Mouse (Mus musculus) lung, embryonic 14.5 days (tissue): ENCODE results near the gene Ece1. TPM values are rescaled to one million over a fixed set of nuclear protein-coding genes. Genes with fewer than 3 reads are reported as not detected.

Experiments used
- ATAC-seq: fragments of 200-750 bp; cut with Nextera tagmentation; 2 replicates; pipeline ENCODE4 v1.8.0; 2017; ENCODE audit warnings: mild to moderate bottlenecking, moderate TSS enrichment, moderate library complexity; ENCODE audit not compliant: insufficient read depth
- DNase-seq: peaks from one replicate; pipeline ENCODE4 v3.0.0-alpha.2; 2015
- H3K27ac ChIP-seq: fragments of 300-500 bp; sonication (generic); 2 replicates; pipeline ENCODE4 v1.5.1; 2014; ENCODE audit warnings: low read depth, mild to moderate bottlenecking, moderate library complexity
- H3K27me3 ChIP-seq: fragments of 300-500 bp; sonication (generic); 2 replicates; pipeline ENCODE4 v1.6.1; 2014; ENCODE audit warnings: low read length, control low read depth; ENCODE audit not compliant: insufficient read depth
- H3K36me3 ChIP-seq: fragments of 300-500 bp; sonication (generic); 2 replicates; pipeline ENCODE4 v1.6.1; 2014; ENCODE audit warnings: control low read depth; ENCODE audit not compliant: insufficient read depth
- H3K4me1 ChIP-seq: fragments of 300-500 bp; sonication (generic); 2 replicates; pipeline ENCODE4 v1.6.1; 2014; ENCODE audit warnings: antibody characterized with exemption, control low read depth; ENCODE audit not compliant: insufficient read depth
- H3K4me2 ChIP-seq: fragments of 300-500 bp; sonication (generic); 2 replicates; pipeline ENCODE4 v1.6.1; 2014; ENCODE audit warnings: mild to moderate bottlenecking
- H3K4me3 ChIP-seq: fragments of 300-500 bp; sonication (generic); 2 replicates; pipeline ENCODE4 v1.5.1; 2014; ENCODE audit warnings: low read depth, low read length
- H3K9ac ChIP-seq: fragments of 300-500 bp; sonication (generic); 2 replicates; pipeline ENCODE4 v1.6.1; 2014
- H3K9me3 ChIP-seq: fragments of 300-500 bp; sonication (generic); 2 replicates; pipeline ENCODE4 v1.6.1; 2016; ENCODE audit warnings: low read depth, low read length, control low read depth
- CTCF ChIP-seq: IDR thresholded peaks from 2 replicates; pipeline ENCODE4 v1.5.1; 2016; ENCODE audit warnings: antibody characterized with exemption, low read depth
- WGBS: fragments of 180-500 bp; shearing (Covaris S2); extraction: QIAGEN DNeasy Blood & Tissue Kit; methylation state at CpG from one replicate; pipeline ENCODE4 v1.1.7; 2014; 5-methylcytosine and 5-hydroxymethylcytosine counted together
- polyA plus RNA-seq: library from polyadenylated mRNA; unstranded; fragments of >200 nt; fragmentation: Nextera tagmentation; extraction: Ambion mirVana; gene quantifications from 2 replicates; pipeline ENCODE4 v1.2.1, GENCODE M21; 2014

Gene Ece1
- polyA plus RNA-seq, 1 experiment from 2014 or later: 59.3 TPM

DNA sequence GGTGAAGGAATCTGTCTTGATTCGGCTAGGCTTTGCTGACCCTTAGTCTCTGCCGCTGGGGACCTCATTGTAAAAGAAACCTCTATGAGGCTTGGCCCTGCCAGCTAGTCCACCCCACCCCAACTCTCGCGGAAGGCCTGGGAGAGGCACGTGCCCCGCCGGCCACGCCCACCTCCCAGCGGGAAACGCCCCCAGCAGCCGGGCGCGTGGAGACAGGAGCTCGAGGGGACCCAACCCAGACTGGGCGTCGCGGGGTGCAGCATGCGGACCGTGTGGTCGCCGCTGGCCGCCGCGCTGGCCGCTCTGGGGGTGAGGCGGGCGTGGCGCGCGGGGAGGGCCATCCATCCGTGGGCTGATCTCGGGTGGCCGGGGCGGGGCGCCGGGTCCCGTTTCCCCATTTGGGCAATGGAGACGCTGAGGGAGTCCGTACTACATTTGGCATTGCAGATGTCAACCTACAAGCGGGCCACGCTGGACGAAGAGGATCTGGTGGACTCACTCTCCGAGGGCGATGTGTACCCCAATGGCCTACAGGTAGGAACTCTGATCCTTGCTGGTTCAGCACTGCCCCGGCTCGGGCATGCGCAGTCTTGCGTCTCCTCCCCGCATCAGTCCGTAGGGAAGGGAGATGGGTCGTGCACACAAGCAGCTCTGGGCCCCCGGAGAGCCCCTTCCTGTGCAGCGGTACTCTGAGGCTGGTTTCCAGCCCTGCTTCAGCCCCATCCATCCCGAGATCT, 51.5 kb downstream of the Ece1 start:
- Histone ChIP-seq H3K36me3 (no peaks in the 10 kb centered on the region), H3K4me2 (peak overlapping the region; percentile 95), H3K4me1 (peaks cover 15% of the 10 kb centered on the region), H3K27me3 (peaks cover 10% of the 10 kb centered on the region), H3K9me3 (no peaks in the 10 kb centered on the region), H3K4me3 (peak overlapping the region; percentile 46), H3K27ac (no peak overlapping the region), H3K9ac (peak overlapping the region; percentile 44)
- peak; percentile 82 for DNase-seq
- peak; percentile 68 for ATAC-seq
- TF ChIP-seq CTCF: no peak
- WGBS: 2% methylated on average over 51 of the region's 54 CpGs

GRCm38 (mm10) chr4:137917591-137917990, 55.6 kb downstream of the Ece1 start:
- no peak for TF ChIP-seq CTCF
- H3K4me2 ChIP-seq: peak overlapping the region; percentile 18; the same call in 1 of the 2 replicates

GRCm38 (mm10) chr4:137918559-137918958, 56.5 kb downstream of the Ece1 start:
- Histone ChIP-seq H3K9me3 (no peaks in the 10 kb centered on the region), H3K9ac (no peak overlapping the region), H3K36me3 (0 out of 2 replicates have a peak, but pooled peaks cover 3% of the 10 kb centered on the region), H3K27me3 (peaks cover 12% of the 10 kb centered on the region), H3K27ac (peak overlapping the region; percentile 91; the same call in 1 of the 2 replicates), H3K4me2 (no peak overlapping the region), H3K4me3 (no peak overlapping the region), H3K4me1 (peaks cover 24% of the 10 kb centered on the region)
- TF ChIP-seq CTCF: no peak
- DNase-seq: no peak
- ATAC-seq: no peak
- WGBS: 67% methylated on average over 9 of the region's 9 CpGs

More at GRCm38 (mm10) chr4:137917591-137917990, 55.6 kb downstream of the Ece1 start:
- Histone ChIP-seq H3K4me3 (no peak overlapping the region), H3K9me3 (no peaks in the 10 kb centered on the region), H3K27ac (peak overlapping the region; percentile 91), H3K4me1 (peaks cover 32% of the 10 kb centered on the region), H3K36me3 (no peaks in the 10 kb centered on the region), H3K9ac (no peak overlapping the region), H3K27me3 (peaks cover 12% of the 10 kb centered on the region)
- 50% methylated on average over 6 of the region's 6 CpGs for WGBS
- DNase-seq: peak; percentile 58
- peak; percentile 19; the same call in 1 of the 2 replicates for ATAC-seq

DNA sequence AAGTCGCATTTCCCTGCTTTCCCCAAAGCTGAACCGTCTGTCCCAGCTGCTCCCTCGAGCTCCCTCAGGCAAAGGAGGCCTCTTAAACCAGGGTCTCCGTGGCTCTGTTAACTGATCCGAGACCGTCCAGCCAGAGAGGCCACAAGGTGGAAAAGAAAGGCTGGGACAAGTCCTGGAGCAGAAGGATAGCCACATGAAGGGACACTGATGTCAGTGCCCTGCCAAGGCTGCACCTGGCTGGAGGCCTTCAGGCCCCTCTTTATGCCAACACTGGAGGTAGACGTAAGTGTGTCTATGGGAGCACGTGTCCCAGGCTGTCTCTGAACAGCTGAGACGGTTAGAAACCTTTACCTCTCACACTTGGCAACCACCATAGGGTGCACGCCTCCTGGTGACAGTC, 57.1 kb downstream of the Ece1 start:
- H3K9ac ChIP-seq: no peak overlapping the region
- peaks cover 21% of the 10 kb centered on the region for H3K4me1 ChIP-seq
- TF ChIP-seq CTCF: no peak
- no peaks in the 10 kb centered on the region for H3K9me3 ChIP-seq
- no peak overlapping the region for H3K4me3 ChIP-seq
- 0 out of 2 replicates have a peak, but pooled peaks cover 3% of the 10 kb centered on the region for H3K36me3 ChIP-seq
- WGBS: 65% methylated on average over 10 of the region's 10 CpGs
- H3K27ac ChIP-seq: peak overlapping the region; percentile 91; the same call in 1 of the 2 replicates
- H3K27me3 ChIP-seq: peaks cover 8% of the 10 kb centered on the region
- ATAC-seq: no peak
- no peak overlapping the region for H3K4me2 ChIP-seq
- DNase-seq: no peak

GRCm38 (mm10) chr4:137920005-137920404, 58.0 kb downstream of the Ece1 start:
- Histone ChIP-seq H3K27ac (peak overlapping the region; percentile 91), H3K9ac (peak overlapping the region; percentile 14; the same call in 1 of the 2 replicates), H3K27me3 (peaks cover 8% of the 10 kb centered on the region), H3K9me3 (no peaks in the 10 kb centered on the region), H3K4me2 (peak overlapping the region; percentile 56), H3K4me3 (no peak overlapping the region), H3K36me3 (0 out of 2 replicates have a peak, but pooled peaks cover 8% of the 10 kb centered on the region), H3K4me1 (peaks cover 21% of the 10 kb centered on the region)
- no peak for TF ChIP-seq CTCF
- WGBS: 30% methylated on average over 7 of the region's 7 CpGs
- ATAC-seq (peak; percentile 45), DNase-seq (peak; percentile 49)

DNA sequence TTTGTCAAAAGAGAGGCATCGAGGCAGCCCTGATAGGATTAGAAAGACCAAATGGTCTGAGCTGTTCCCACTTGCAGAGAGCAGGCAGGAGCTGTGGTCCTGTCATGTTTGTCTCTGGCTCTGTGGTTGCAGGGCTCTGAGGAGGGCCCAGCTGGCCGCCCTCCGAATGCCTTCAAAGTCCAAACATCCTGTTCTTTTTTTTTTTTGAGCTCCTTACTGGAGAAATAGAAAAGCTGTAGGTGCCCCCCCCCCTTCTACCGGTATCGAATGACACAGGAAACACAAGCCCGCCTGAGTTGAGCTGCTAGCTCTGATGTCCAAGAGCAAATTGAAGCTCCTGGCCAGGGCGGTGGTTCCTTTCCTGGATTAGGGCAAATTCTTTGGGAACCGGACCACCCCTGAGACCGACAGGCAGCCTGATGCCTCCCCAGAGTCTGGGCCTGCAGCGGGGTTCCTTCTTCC, 58.5 kb downstream of the Ece1 start:
- peak; percentile 71 for DNase-seq
- ATAC-seq: peak; percentile 45; the same call in 1 of the 2 replicates
- H3K36me3 ChIP-seq: 0 out of 2 replicates have a peak, but pooled peaks cover 8% of the 10 kb centered on the region

GRCm38 (mm10) chr4:137921510-137921909, 59.5 kb downstream of the Ece1 start:
- no peak overlapping the region for H3K9ac ChIP-seq
- no peak overlapping the region; the same call in 1 of the 2 replicates for H3K4me3 ChIP-seq
- H3K36me3 ChIP-seq: 0 out of 2 replicates have a peak, but pooled peaks cover 10% of the 10 kb centered on the region
- ATAC-seq: no peak
- H3K27me3 ChIP-seq: peaks cover 13% of the 10 kb centered on the region
- peak overlapping the region; percentile 56 for H3K4me2 ChIP-seq
- TF ChIP-seq CTCF: no peak
- peaks cover 21% of the 10 kb centered on the region for H3K4me1 ChIP-seq
- H3K27ac ChIP-seq: peak overlapping the region; percentile 91; the same call in 1 of the 2 replicates
- WGBS: 83% methylated on average over 11 of the region's 11 CpGs
- H3K9me3 ChIP-seq: no peaks in the 10 kb centered on the region
- no peak for DNase-seq

More for the DNA sequence above, 58.5 kb downstream of the Ece1 start:
- Histone ChIP-seq H3K27me3 (peaks cover 9% of the 10 kb centered on the region), H3K4me3 (peak overlapping the region; percentile 26), H3K9me3 (no peaks in the 10 kb centered on the region), H3K27ac (peak overlapping the region; percentile 91), H3K4me1 (peaks cover 21% of the 10 kb centered on the region), H3K4me2 (peak overlapping the region; percentile 56), H3K9ac (peak overlapping the region; percentile 43)
- TF ChIP-seq CTCF: no peak
- WGBS: 7% methylated on average over 10 of the region's 10 CpGs
